Mouse (Mus musculus) megakaryocyte-erythroid progenitor cell, adult 5-6 weeks (primary cell): ENCODE measurements around the gene Setdb2. TPM values are rescaled to one million over a fixed set of nuclear protein-coding genes. Genes with fewer than 3 reads are reported as not detected.
"Not testable (repeated sequence)": the region's sequence is repeated elsewhere in the genome, so short reads cannot be mapped to it uniquely, and the experiment has no call there.

Source experiments
- ATAC-seq: replicated peaks from 2 replicates; pipeline ENCODE4 v1.8.0; 2016; ENCODE audit warnings: mild to moderate bottlenecking, inconsistent platforms; ENCODE audit not compliant: severe bottlenecking, poor library complexity, low FRiP score, low TSS enrichment
- total RNA-seq, 2 experiments: library from RNA; stranded (forward) in 1 of 2; stranded (reverse) in 1 of 2; fragments of 200-1000, 215-1000 nt in 1 of 2; fragments of >200 nt in 1 of 2; fragmentation: Nextera tagmentation in 1 of 2; gene quantifications; 2 replicates each; pipeline ENCODE4 v1.2.3; 2014 to 2017

Gene Setdb2
- total RNA-seq (2014; fragmentation: Nextera tagmentation) (31.6 and 42.2 TPM in 2 replicates), total RNA-seq (2017) (39.8 and 41.4 TPM in 2 replicates)

GRCm38 (mm10) chr14:59440558-59441471, at the start of gene Setdb2, which contains the start of gene Cab39l:
Setdb2 (minus strand) TSS chr14:59440884.
Cab39l (plus strand) TSS chr14:59440972.
- ATAC-seq, result peak; percentile 97

GRCm38 (mm10) chr14:59485247-59485810, 44.6 kb upstream of the Setdb2 start:
- no peak for ATAC-seq

- ATAC-seq, result no peak
Measured at GRCm38 (mm10) chr14:59478699-59479098, 38.0 kb upstream of the Setdb2 start.

DNA sequence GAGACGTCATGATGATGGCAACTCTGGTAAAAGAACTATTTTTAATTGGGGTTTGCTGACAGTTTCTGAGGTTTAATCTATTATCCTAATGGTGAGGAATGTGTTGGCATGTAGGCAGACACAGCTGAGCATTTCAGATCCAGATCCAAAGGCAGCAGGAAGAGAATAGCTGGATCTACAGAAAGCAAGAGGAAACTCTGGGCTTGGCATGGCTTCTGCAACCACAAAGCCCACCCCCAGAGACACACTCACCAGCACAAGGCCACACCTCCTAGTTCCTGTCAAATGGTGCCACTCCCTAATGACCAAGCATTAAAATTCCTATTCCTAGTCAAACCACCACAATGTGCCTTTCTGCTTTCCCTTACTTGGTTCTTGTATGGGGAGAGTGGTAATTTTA, 30.1 kb upstream of the Setdb2 start:
- ATAC-seq, result peak; percentile 50; the same call in 1 of the 2 replicates

- ATAC-seq, result no peak
Measured at GRCm38 (mm10) chr14:59467798-59468197, 27.1 kb upstream of the Setdb2 start.

- no peak for ATAC-seq
Measured at GRCm38 (mm10) chr14:59466503-59466902, 25.8 kb upstream of the Setdb2 start.

- ATAC-seq, result no peak
Measured at GRCm38 (mm10) chr14:59447981-59448380, 7.3 kb upstream of the Setdb2 start.

DNA sequence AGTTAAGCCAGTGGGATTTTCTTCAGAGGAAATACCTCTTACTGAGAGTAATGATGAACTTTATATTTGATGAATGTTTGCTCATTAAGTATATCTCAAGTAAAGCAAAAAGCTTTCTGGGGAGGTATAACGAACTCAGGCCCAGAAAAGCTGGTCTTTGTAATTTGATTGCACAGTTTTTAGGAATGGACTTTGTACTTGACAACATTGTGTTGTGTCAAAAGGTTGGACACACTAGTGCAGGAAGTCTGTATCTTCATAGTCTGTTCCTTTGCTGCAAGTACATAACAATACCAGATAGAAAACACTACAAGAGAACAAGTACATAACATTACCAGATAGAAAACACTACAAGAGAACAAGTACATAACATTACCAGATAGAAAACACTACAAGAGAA, 4.7 kb upstream of the Setdb2 start:
- ATAC-seq, result no peak

GRCm38 (mm10) chr14:59441472-59441805, 755 bp upstream of the Setdb2 start:
- no peak for ATAC-seq

DNA sequence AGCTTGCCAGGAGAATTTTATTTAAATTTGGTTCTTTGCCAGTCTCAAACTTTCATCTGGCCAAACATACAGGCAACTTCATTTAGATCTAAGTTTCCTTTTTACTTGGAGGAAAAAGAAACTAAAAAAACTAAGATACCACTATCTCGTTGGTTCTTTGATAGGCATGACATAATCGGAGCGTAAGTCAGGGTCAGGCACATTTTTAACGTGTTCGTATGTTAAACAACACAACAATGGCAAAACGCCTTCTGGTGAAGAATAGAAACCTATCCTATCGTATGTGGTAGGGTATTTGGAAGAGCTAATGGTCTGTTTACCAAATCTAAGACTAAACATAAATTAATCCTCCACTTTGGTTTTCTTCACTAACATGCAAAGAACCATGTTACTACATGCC, 645 bp downstream of the Setdb2 start:
- peak; percentile 24; the same call in 1 of the 2 replicates for ATAC-seq

DNA sequence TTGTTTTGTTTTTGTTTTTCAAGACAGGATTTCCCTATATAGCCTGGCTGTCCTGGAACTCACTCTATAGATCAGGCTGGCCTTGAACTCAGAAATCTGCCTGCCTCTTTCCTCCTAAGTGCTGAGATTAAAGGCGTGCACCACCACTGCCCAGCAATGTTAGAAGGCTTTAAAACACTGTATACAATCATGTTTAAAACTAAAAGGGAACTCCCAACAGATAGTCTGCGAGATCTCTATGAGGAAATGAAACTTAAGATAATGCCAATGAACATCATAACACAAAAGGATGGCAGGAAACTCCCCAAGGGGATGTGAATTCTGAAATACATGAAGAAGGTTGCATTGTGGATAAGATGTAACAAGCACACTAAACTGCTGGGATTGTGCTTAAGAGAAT, 2.2 kb downstream of the Setdb2 start:
- ATAC-seq, result no peak

DNA sequence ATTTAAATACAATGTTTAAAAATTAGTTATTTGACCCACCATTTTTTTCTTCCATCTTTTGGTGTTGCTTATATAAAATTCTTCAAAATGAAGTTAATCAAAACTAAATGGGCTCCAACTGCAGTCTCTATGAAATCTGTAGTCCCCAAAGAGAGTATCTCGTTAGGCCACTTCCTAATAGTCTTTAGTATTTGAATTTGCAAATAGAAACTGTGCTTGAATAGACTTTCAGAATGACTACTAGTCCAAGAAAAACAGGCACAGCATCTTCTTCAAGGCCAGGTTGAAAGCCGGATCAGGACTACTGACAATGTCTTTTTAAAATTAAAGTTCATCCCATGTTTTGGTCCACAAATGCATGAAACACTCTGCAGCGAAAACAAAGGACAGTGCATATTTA, 3.3 kb downstream of the Setdb2 start:
- ATAC-seq, result no peak

GRCm38 (mm10) chr14:59435206-59435605, 5.5 kb downstream of the Setdb2 start:
- no peak for ATAC-seq

DNA sequence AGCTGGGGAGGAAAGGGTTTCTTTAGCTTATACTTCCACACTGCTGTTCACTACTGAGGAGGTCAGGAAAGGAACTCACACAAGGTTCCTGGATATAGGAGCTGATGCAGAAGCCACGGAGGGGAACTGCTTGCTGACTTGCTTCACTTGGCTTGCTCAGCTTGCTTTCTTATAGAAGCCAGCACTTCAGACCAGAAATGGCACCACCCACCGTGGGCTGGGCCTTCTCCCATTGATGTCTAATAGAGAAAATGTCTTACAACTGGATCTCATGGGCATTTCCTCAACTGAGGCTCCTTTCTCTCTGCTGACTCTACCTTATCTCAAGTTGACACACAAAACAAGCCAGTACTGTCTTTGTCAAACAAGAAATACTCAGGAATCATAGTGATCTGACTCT, 6.8 kb downstream of the Setdb2 start:
- no peak; the same call in 1 of the 2 replicates for ATAC-seq

GRCm38 (mm10) chr14:59430556-59430955, 10.1 kb downstream of the Setdb2 start:
- no peak for ATAC-seq

DNA sequence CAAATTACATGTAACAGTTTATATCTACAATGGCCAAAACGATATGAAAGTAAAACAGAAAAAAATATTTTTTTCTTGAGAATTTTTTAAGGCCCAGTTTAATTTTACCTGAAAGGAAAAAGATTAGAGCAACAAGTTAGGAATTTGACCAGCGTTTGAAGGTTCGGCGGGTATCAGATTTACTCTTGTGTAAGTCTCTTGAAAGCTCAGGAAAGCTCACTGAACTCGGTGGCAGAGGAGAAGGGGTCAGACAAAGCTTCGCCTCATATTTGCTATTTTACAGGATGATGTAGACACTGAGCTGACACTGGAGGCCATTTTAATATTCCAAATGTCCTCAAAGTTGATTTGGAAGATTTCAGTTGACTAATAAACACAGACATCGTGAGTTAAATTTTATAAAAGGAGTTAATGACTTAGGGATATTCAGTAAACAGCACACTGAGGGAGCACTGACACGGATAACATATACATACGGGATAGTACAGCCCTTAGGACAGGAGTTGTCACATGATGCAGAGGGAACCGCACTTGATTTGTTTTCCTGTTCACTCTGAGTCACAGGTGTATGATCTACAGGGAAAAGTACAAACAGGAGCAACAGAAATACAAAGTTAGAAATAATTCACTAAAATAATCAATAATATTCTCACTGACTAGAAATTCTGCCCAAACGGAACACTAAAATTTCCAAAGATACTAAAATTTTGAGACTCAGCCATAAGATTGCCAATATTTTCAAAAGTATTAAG, 17.6 kb downstream of the Setdb2 start:
- no peak for ATAC-seq

DNA sequence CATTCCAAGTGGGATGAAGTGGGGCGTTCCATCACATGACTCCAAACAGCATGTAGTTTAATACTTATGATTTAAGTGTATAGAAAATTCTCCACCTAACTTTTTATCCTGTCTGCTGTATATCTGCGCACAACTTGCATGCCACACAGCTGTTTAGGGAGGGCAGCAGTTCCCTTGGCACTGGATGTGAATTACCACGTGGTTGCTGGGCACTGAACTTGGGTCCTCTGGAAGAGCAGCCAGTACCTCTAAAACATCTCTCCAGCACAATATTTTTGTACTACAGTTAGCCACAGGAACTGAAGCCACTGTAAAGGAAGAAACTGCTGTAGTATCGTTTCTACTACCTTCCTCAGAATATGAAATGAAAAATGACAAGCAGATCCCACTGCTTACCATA, 22.5 kb downstream of the Setdb2 start:
- ATAC-seq, result no peak

GRCm38 (mm10) chr14:59414979-59415378, 25.7 kb downstream of the Setdb2 start:
- not testable (repeated sequence) for ATAC-seq

DNA sequence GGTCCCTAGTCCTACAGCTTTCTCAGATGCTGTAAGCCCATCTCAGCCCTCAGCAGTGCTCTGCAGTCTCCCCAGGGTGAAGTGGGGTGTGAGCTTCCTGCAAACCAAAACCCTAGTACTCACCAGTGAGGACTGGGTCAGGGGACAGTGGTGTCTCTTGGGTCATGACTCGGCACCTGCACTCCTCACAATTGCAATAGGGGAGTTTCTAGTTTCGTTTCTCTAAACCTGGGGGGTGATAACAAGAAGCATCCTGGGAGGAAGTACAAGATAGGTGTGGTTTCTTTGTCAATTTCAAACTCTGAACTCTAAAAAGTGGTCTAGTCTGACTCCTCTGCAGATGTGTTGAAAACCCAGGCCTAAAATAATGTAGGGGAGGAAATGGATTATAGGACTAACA, 43.7 kb downstream of the Setdb2 start:
- no peak; the same call in 1 of the 2 replicates for ATAC-seq

- no peak for ATAC-seq
Measured at GRCm38 (mm10) chr14:59395281-59395680, 45.4 kb downstream of the Setdb2 start, which contains the start of gene Phf11c. Phf11c (minus strand) TSS chr14:59395381.
